Mouse (Mus musculus) frontal cortex, postnatal 14 days (tissue): ENCODE data around the gene Gm8271.
"Not testable (repeated sequence)": the region's sequence is repeated elsewhere in the genome, so short reads cannot be mapped to it uniquely, and the experiment has no call there.

Experiments used
- DNase-seq, 2 experiments: peaks; one replicate each; pipeline ENCODE4 v3.0.0; 2022; ENCODE audit warnings: low spot score in 2 of 2

Gene Gm8271

DNA sequence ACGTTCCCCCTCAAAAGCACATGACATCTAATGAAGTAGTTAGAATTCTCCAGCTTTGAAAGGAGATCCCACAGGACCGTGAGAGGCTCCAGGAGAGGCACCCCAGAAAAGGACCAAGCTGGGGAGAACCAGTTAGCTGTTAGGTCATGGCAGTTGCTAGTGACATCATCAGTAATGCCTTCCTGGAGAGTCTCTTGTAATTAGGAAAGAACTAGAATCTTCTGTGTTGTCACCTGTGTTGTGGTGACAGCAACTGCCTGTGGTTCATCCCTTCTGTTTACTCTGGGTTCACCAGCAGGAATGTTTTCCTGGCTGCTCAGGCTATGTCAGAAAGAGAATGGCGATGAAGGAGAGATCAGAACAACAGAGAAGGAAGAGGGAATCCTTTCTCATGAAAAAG is at the start of gene Gm8271:
Gene Gm8271 (plus strand): TSS at position 301 of the 400 bp plus-strand sequence.
- not testable (repeated sequence) for DNase-seq

DNA sequence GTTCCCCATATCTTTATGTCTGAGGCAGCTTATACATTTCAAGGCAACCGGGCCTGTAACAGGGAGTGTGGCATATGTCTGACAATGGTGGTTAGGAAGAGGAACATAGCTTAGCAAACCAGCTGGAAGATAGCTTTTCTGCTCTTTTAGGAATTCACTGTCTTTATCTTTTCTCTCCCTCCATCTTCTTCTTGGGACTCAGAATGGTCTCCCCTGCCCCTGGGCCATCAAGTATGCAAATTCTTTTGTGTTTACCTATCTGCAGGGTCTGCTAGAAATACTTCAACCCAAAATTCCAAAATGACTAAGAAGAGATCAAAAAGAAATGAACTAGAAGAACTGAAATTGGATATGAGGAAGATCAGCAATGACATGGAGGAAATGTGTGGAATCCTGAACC is 21.4 kb upstream of the Gm8271 start, which contains the start of gene Gm3317:
Gene Gm3317 (plus strand): TSS at position 301 of the 400 bp plus-strand sequence.
- not testable (repeated sequence) for DNase-seq
